Mouse (Mus musculus) megakaryocyte, embryonic 14.5 days (primary cell): ENCODE results near the gene Armc3.

Source experiments
- FLI1 ChIP-seq: IDR thresholded peaks from 2 replicates; pipeline ENCODE4 v1.6.1; 2012; ENCODE audit warnings: low read length, inconsistent platforms, mixed read lengths
- GATA1 ChIP-seq: IDR thresholded peaks from 3 replicates; pipeline ENCODE4 v1.6.1; 2012; ENCODE audit warnings: mixed read lengths, low read length, inconsistent platforms, borderline replicate concordance

GRCm38 (mm10) chr2:19348454-19348853, 149.4 kb downstream of the Armc3 start:
- TF ChIP-seq GATA1 (no peak), FLI1 (no peak)
